ENCODE assay signal across 17 mouse cellular contexts in genomic region chr1:85850851-85851250, GRCm38 (mm10).
"Had no signal": no experiment of that assay in that cellular context is flagged by ENCODE, and none has a peak within 500 bp of the region (broad histone marks: within the 10 kb centered on the region; RNA-seq: fewer than 3 reads in every experiment).

No protein-coding gene starts in this region.

- DNase-seq: kidney, postnatal 25 days; layer of hippocampus, postnatal 36 days; liver, embryonic 13.5 days; lung, adult 2 months; lung, postnatal 14 days; lung, postnatal 4 days; midbrain, embryonic 14.5 days; right cerebral cortex, adult 18-20 months; right cerebral cortex, postnatal 14 days; right cerebral cortex, postnatal 4 days; thymus, postnatal 25 days had no signal

- H3K27me3 ChIP-seq: liver, embryonic 13.5 days; neural tube, embryonic 12.5 days; neural tube, embryonic 15.5 days had no signal

- H3K9ac ChIP-seq: liver, embryonic 13.5 days; neural tube, embryonic 12.5 days; neural tube, embryonic 15.5 days had no signal

- H3K4me3 ChIP-seq: layer of hippocampus, adult 2 months; left cerebral cortex, adult 2 months; liver, embryonic 13.5 days; neural tube, embryonic 12.5 days; neural tube, embryonic 15.5 days had no signal

- H3K27ac ChIP-seq: kidney, postnatal 0 days; layer of hippocampus, adult 2 months; left cerebral cortex, adult 2 months; liver, embryonic 13.5 days; neural tube, embryonic 12.5 days; neural tube, embryonic 15.5 days; stomach, postnatal 0 days had no signal

- H3K4me1 ChIP-seq: neural tube, embryonic 12.5 days had no signal
